Mouse (Mus musculus): ENCODE results near the gene Plekha7. TPM values are rescaled to one million over a fixed set of nuclear protein-coding genes. Genes with fewer than 3 reads are reported as not detected.

The Plekha7 gene
- 11.8 and 12.1 TPM in 2 replicates for polyA plus RNA-seq (2015; fragmentation: Nextera tagmentation; extraction: Ambion mirVana)

DNA sequence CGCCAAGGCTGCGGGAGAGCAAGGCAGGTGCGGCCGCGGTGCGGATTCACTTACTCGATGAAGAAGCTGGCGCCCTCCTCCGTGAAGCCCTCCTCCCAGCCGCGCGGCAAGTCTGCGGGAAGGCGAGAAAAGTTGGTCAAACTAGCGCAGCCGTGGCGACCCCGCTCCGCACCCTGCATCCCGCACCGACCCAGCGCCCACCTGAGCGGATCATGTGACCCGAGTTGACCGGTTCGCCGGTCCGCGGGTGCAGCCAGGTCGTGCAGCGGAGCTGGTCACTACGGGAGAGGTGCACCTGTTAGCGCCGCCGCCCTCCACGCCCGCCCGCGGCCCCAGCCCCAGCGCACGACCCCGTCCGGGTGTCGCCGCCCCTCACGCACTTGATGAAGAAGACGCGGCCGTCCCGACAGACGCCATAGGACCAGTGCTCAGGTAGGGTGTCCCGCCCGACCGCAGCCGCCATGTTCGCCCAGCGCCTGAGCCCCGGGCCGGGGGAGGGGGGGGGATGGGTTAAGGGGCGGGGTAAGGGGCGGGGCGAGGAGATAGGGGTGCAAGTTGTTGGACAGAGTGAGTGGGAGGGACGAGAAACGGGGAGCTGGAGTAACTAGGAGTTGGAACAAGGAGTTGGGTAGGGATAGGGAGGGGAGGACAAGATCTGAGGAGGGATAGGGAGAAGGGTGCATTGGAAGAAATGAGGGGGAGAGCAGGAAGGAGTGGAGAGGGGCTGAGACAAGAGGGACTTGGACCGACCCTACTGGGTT lies at the start of gene Plekha7:
TSS of gene Plekha7 (minus strand) at position 506 of the 761 bp plus-strand sequence.
- no peaks in the 10 kb centered on the region for H3K36me3 ChIP-seq (ENCODE audit: insufficient read depth, low read length)
- peak within 1 kb of the TSS; percentile 77 for H3K9ac ChIP-seq (ENCODE audit: low read depth, low read length)
- DNase-seq (ENCODE audit: low spot score) (peak; percentile 67), ATAC-seq (replicated peaks; ENCODE audit: low FRiP score, low read depth) (peak; percentile 70)
- H3K27ac ChIP-seq: peak within 1 kb of the TSS; percentile 91
- no peak for TF ChIP-seq CTCF (IDR thresholded peaks at IDR 0.05; ENCODE audit: low read depth)
- no peaks in the 10 kb centered on the region for H3K4me1 ChIP-seq (replicated peaks; ENCODE audit: insufficient read depth, low read length)
- H3K4me2 ChIP-seq (ENCODE audit: low read length): peak within 1 kb of the TSS; percentile 97
- peak within 1 kb of the TSS; percentile 68 for H3K4me3 ChIP-seq (replicated peaks; ENCODE audit: low read depth, low read length)
- no peaks in the 10 kb centered on the region for H3K9me3 ChIP-seq (replicated peaks; ENCODE audit: low read length)
- no peaks in the 10 kb centered on the region for H3K27me3 ChIP-seq (ENCODE audit: insufficient read depth, low read length)
- under 1% methylated on average over 63 of the region's 65 CpGs for WGBS

DNA sequence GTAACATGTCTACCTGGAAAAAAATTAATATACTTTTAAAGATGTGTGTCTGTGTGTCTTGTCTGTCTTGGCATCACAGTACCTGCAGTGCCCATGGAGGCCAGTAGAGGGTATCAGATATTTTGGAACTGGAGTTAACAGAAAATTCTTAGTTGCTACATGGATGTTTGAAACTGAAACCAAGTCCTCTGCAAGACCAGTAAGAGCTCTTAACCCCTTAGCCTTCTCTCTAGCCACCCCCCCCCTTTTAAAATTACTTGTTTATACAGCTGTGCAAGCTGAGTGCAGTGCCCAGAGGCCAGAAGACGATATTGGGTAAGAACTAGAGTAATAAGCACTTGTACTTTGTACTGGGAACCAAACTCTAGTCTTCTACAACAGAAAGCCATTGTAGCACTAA lies 28.1 kb upstream of the Plekha7 start:
- peak; percentile 80 for DNase-seq (ENCODE audit: low spot score)
- no peak overlapping the region for H3K9ac ChIP-seq (ENCODE audit: low read depth, low read length)
- WGBS: 29% methylated on average over 1 of the region's 1 CpGs

DNA sequence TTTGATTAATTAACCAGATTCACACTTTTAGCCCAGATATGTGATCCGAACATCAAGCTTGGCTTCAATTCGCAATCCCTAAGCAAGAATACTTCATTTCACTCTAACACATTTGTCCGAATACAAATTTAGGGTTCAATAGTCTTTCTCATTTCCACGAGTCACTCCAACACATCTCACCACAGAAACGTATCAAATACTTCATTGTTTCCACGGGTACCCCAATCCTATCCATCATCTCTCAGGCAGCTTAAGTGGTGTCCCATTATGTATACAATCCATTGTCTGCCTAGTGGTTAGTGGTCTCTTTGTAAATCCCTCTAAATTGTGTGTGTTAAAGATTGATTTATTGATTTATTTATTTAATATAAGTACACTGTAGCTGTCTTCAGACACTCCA lies 27.0 kb upstream of the Plekha7 start:
- Histone ChIP-seq H3K36me3 (ENCODE audit: insufficient read depth, low read length) (peaks cover 24% of the 10 kb centered on the region), H3K4me2 (ENCODE audit: low read length) (no peak overlapping the region), H3K9me3 (replicated peaks; ENCODE audit: low read length) (no peaks in the 10 kb centered on the region), H3K9ac (ENCODE audit: low read depth, low read length) (no peak overlapping the region), H3K27ac (no peak overlapping the region), H3K27me3 (ENCODE audit: insufficient read depth, low read length) (no peaks in the 10 kb centered on the region), H3K4me3 (replicated peaks; ENCODE audit: low read depth, low read length) (no peak overlapping the region), H3K4me1 (replicated peaks; ENCODE audit: insufficient read depth, low read length) (0 out of 2 replicates have a peak, but pooled peaks cover 4% of the 10 kb centered on the region)
- DNase-seq (ENCODE audit: low spot score) (no peak), ATAC-seq (replicated peaks; ENCODE audit: low FRiP score, low read depth) (no peak)
- WGBS: 70% methylated on average over 6 of the region's 6 CpGs
- no peak for TF ChIP-seq CTCF (IDR thresholded peaks at IDR 0.05; ENCODE audit: low read depth)

More for the DNA sequence above, 28.1 kb upstream of the Plekha7 start:
- 0 out of 2 replicates have a peak, but pooled peaks cover 4% of the 10 kb centered on the region for H3K4me1 ChIP-seq (replicated peaks; ENCODE audit: insufficient read depth, low read length)
- peaks cover 16% of the 10 kb centered on the region; the same call in 1 of the 2 replicates for H3K36me3 ChIP-seq (ENCODE audit: insufficient read depth, low read length)
- peak; percentile 67 for TF ChIP-seq CTCF (IDR thresholded peaks at IDR 0.05; ENCODE audit: low read depth)
- no peak overlapping the region for H3K4me3 ChIP-seq (replicated peaks; ENCODE audit: low read depth, low read length)
- no peak overlapping the region for H3K27ac ChIP-seq
- no peaks in the 10 kb centered on the region for H3K27me3 ChIP-seq (ENCODE audit: insufficient read depth, low read length)
- no peak for ATAC-seq (replicated peaks; ENCODE audit: low FRiP score, low read depth)
- no peak overlapping the region for H3K4me2 ChIP-seq (ENCODE audit: low read length)
- H3K9me3 ChIP-seq (replicated peaks; ENCODE audit: low read length): no peaks in the 10 kb centered on the region

DNA sequence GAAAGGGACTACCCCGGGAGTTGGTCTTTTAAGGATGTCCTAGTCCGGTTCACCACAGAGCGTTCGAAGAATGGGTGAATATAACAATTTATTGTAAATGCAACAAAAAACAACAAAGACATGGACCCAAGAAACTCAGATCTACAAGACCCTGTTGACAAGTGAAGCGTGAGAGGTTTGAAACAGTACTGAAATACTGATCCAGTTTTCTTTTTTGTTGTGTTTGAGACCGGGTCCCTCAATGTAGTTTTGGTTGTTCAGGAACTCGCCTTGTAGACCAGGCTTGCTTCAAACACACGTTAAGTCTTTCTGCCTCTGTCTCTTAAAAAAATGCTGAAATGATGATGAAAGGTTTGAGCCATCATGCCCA lies 26.5 kb upstream of the Plekha7 start:
- Histone ChIP-seq H3K36me3 (ENCODE audit: insufficient read depth, low read length) (peaks cover 28% of the 10 kb centered on the region), H3K4me3 (replicated peaks; ENCODE audit: low read depth, low read length) (peak overlapping the region; percentile 89), H3K9me3 (replicated peaks; ENCODE audit: low read length) (no peaks in the 10 kb centered on the region), H3K9ac (ENCODE audit: low read depth, low read length) (peak overlapping the region; percentile 96; the same call in 1 of the 2 replicates), H3K27me3 (ENCODE audit: insufficient read depth, low read length) (no peaks in the 10 kb centered on the region), H3K4me1 (replicated peaks; ENCODE audit: insufficient read depth, low read length) (0 out of 2 replicates have a peak, but pooled peaks cover 4% of the 10 kb centered on the region), H3K4me2 (ENCODE audit: low read length) (peak overlapping the region; percentile 85), H3K27ac (peak overlapping the region; percentile 60; the same call in 1 of the 2 replicates)
- ATAC-seq (replicated peaks; ENCODE audit: low FRiP score, low read depth) (no peak), DNase-seq (ENCODE audit: low spot score) (peak; percentile 15)
- no peak for TF ChIP-seq CTCF (IDR thresholded peaks at IDR 0.05; ENCODE audit: low read depth)
- whole genome bisulfite sequencing: 13% methylated on average over 8 of the region's 8 CpGs

- Histone ChIP-seq H3K36me3 (ENCODE audit: insufficient read depth, low read length) (peaks cover 28% of the 10 kb centered on the region), H3K9ac (ENCODE audit: low read depth, low read length) (peak within 1 kb of the TSS; percentile 96), H3K4me1 (replicated peaks; ENCODE audit: insufficient read depth, low read length) (0 out of 2 replicates have a peak, but pooled peaks cover 4% of the 10 kb centered on the region), H3K27ac (peak within 1 kb of the TSS; percentile 85), H3K4me2 (ENCODE audit: low read length) (peak within 1 kb of the TSS; percentile 85), H3K4me3 (replicated peaks; ENCODE audit: low read depth, low read length) (peak within 1 kb of the TSS; percentile 89), H3K27me3 (ENCODE audit: insufficient read depth, low read length) (no peaks in the 10 kb centered on the region), H3K9me3 (replicated peaks; ENCODE audit: low read length) (no peaks in the 10 kb centered on the region)
- TF ChIP-seq CTCF (IDR thresholded peaks at IDR 0.05; ENCODE audit: low read depth): no peak
- WGBS: under 1% methylated on average over 78 of the region's 78 CpGs
- DNase-seq (ENCODE audit: low spot score) (peak; percentile 98), ATAC-seq (replicated peaks; ENCODE audit: low FRiP score, low read depth) (peak; percentile 98)
Measured at GRCm38 (mm10) chr7:116333713-116334668, 25.8 kb upstream of the Plekha7 start, which contains the start of gene Rps13. Gene Rps13 (minus strand): TSS chr7:116334195.

DNA sequence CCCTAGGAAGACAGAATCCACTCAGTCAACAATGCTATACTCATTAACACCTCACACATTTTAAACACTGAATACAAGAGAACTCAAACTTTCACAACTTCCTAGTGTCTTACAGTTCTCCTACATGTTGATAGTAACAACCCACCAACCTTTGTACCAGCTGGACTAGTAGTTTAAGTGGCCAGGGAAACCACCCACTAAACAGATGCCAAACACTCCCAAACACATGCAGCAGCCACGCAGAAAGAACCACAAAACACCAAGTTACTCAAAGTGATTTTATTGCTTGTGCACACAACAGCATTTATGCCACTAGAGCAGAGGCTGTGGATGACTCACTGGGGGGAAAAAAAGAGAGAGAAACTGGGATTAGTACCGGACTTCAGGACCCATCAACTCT lies 23.1 kb upstream of the Plekha7 start:
- no peak for TF ChIP-seq CTCF (IDR thresholded peaks at IDR 0.05; ENCODE audit: low read depth)
- Histone ChIP-seq H3K9me3 (replicated peaks; ENCODE audit: low read length) (no peaks in the 10 kb centered on the region), H3K9ac (ENCODE audit: low read depth, low read length) (no peak overlapping the region), H3K4me2 (ENCODE audit: low read length) (no peak overlapping the region), H3K4me1 (replicated peaks; ENCODE audit: insufficient read depth, low read length) (0 out of 2 replicates have a peak, but pooled peaks cover 4% of the 10 kb centered on the region), H3K4me3 (replicated peaks; ENCODE audit: low read depth, low read length) (no peak overlapping the region), H3K36me3 (ENCODE audit: insufficient read depth, low read length) (peaks cover 28% of the 10 kb centered on the region), H3K27me3 (ENCODE audit: insufficient read depth, low read length) (no peaks in the 10 kb centered on the region), H3K27ac (no peak overlapping the region)
- no peak for ATAC-seq (replicated peaks; ENCODE audit: low FRiP score, low read depth)
- WGBS: 91% methylated on average over 2 of the region's 2 CpGs
- DNase-seq (ENCODE audit: low spot score): no peak

Data from kidney, postnatal 0 days (tissue).